Mouse (Mus musculus) forebrain, embryonic 13.5 days (tissue): ENCODE measurements around the gene Ptch1. TPM values are rescaled to one million over a fixed set of nuclear protein-coding genes. Genes with fewer than 3 reads are reported as not detected.

Source experiments
- ATAC-seq: fragments of 200-750 bp; cut with Nextera tagmentation; 2 replicates; pipeline ENCODE4 v1.8.0; 2017
- H3K27ac ChIP-seq: fragments of 300-500 bp; sonication (generic); 2 replicates; pipeline ENCODE4 v1.5.1; 2015; ENCODE audit warnings: inconsistent platforms, mild to moderate bottlenecking, moderate library complexity
- H3K27me3 ChIP-seq: fragments of 300-500 bp; sonication (generic); 2 replicates; pipeline ENCODE4 v1.6.1; 2015; ENCODE audit warnings: mild to moderate bottlenecking, inconsistent platforms
- H3K36me3 ChIP-seq: fragments of 300-500 bp; sonication (generic); 2 replicates; pipeline ENCODE4 v1.6.1; 2015; ENCODE audit warnings: mild to moderate bottlenecking, inconsistent platforms; ENCODE audit not compliant: poor library complexity, severe bottlenecking
- H3K4me1 ChIP-seq: fragments of 300-500 bp; sonication (generic); 2 replicates; pipeline ENCODE4 v1.6.1; 2015; ENCODE audit warnings: inconsistent platforms
- H3K4me2 ChIP-seq: fragments of 300-500 bp; sonication (generic); 2 replicates; pipeline ENCODE4 v1.6.1; 2015; ENCODE audit warnings: inconsistent platforms, mild to moderate bottlenecking, moderate library complexity
- H3K4me3 ChIP-seq: fragments of 300-500 bp; sonication (generic); 2 replicates; pipeline ENCODE4 v1.5.1; 2015; ENCODE audit warnings: mild to moderate bottlenecking, inconsistent platforms
- H3K9ac ChIP-seq: fragments of 300-500 bp; sonication (generic); 2 replicates; pipeline ENCODE4 v1.6.1; 2015; ENCODE audit warnings: mild to moderate bottlenecking, inconsistent platforms
- H3K9me3 ChIP-seq: fragments of 300-500 bp; sonication (generic); replicated peaks from 2 replicates; pipeline ENCODE4 v1.6.1; 2016; ENCODE audit warnings: inconsistent platforms
- WGBS: fragments of 180-500 bp; shearing (Covaris S2); methylation state at CpG from one replicate; pipeline ENCODE4 v1.1.7; 2015; 5-methylcytosine and 5-hydroxymethylcytosine counted together
- polyA plus RNA-seq: library from polyadenylated mRNA; unstranded; fragments of >200 nt; fragmentation: Nextera tagmentation; extraction: Ambion mirVana; gene quantifications from 2 replicates; pipeline ENCODE4 v1.2.1, GENCODE M21; 2015

The Ptch1 gene
- polyA plus RNA-seq, 1 experiment from 2014 or later, result 11.3 TPM

DNA sequence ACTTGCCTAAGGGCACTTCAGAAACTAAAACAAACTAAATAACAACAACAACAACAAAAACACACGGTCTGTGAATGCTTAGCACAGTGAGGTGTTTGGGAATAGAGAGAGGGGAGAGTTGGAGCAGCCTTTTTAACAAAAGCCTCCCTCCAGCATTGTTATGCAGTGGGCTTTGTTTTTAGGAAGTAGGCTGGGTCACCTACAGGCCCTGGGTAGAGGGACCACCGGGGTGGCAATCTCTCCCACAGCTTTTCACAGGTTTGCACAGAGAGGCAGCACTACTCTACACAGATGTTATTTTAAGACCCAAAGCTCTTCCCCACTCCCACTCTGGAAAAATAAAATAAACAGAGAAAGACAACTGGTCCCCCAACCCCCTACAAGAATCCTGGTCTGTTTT, 44.5 kb downstream of the Ptch1 start:
- ATAC-seq, result no peak
- Histone ChIP-seq H3K9me3 (no peaks in the 10 kb centered on the region), H3K4me2 (no peak overlapping the region), H3K27ac (peak overlapping the region; percentile 31; the same call in 1 of the 2 replicates), H3K4me3 (no peak overlapping the region), H3K36me3 (peaks cover 71% of the 10 kb centered on the region), H3K27me3 (peaks cover 13% of the 10 kb centered on the region), H3K4me1 (peaks cover 55% of the 10 kb centered on the region), H3K9ac (no peak overlapping the region)
- WGBS, result 0% methylated on average over 2 of the region's 2 CpGs

DNA sequence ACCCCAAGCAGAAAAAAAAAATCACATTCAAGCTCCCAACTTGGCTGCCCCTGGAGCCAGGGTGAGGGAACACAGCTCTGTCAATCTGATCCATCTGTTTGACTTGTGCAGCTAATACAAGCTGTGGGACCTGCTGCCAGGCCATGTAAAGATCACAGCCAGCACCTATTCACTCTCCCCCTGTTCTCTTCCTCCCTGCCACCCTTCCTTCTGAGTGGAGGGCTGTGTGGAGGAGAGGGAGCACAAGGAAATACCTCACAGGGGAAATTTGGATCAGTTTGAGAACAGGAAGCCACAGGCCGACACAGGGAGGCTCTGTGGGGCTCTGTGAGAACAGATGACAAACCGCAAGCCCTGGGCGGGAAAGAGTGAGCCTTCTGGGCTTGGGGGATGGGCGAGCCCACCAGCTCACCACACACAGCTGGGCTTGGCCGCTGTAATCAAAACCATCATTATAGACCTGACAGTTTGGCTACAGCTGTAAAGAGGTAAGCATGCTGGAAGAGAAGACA, 45.2 kb downstream of the Ptch1 start:
- ATAC-seq, result peak; percentile 46; the same call in 1 of the 2 replicates
- H3K9me3 ChIP-seq, result no peaks in the 10 kb centered on the region
- peaks cover 69% of the 10 kb centered on the region for H3K36me3 ChIP-seq
- H3K4me3 ChIP-seq, result no peak overlapping the region
- peaks cover 55% of the 10 kb centered on the region for H3K4me1 ChIP-seq
- H3K9ac ChIP-seq, result no peak overlapping the region
- H3K27ac ChIP-seq, result peak overlapping the region; percentile 31; the same call in 1 of the 2 replicates
- peaks cover 13% of the 10 kb centered on the region for H3K27me3 ChIP-seq
- 9% methylated on average over 5 of the region's 5 CpGs for WGBS
- no peak overlapping the region for H3K4me2 ChIP-seq

DNA sequence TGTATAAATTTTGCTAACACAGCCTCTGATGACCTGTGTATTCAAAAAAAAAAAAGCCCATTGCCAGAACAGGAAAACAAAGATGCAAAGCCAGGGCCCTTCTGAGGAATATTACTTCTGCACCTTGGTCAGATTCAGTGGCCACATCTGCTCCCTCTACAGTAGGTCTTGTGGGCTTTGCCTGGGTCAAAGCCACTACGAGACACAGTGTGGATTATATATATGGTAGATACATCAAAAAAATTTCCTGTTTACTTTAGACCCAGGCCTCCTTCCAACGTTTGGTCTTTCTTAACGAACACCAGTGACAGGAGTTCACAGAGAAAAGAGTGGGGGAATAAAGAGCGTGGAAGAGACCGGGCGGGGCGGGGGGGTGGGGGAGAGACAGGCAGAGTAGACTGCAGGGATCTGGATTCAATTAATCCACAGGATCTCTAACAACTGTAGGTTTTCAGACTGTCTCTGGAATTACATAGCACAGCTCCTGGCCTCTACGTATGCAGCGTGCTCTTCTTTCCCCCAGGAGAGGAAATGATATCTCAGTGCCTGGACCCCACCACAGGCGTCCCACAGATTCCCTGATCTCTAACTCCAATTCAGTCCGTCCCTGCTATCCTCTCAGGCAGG, 47.7 kb downstream of the Ptch1 start:
- Histone ChIP-seq H3K4me1 (peaks cover 55% of the 10 kb centered on the region), H3K27me3 (peaks cover 13% of the 10 kb centered on the region), H3K36me3 (peaks cover 63% of the 10 kb centered on the region), H3K9me3 (no peaks in the 10 kb centered on the region), H3K27ac (no peak overlapping the region), H3K4me3 (no peak overlapping the region), H3K4me2 (no peak overlapping the region), H3K9ac (no peak overlapping the region)
- ATAC-seq, result no peak
- WGBS, result 44% methylated on average over 11 of the region's 11 CpGs

DNA sequence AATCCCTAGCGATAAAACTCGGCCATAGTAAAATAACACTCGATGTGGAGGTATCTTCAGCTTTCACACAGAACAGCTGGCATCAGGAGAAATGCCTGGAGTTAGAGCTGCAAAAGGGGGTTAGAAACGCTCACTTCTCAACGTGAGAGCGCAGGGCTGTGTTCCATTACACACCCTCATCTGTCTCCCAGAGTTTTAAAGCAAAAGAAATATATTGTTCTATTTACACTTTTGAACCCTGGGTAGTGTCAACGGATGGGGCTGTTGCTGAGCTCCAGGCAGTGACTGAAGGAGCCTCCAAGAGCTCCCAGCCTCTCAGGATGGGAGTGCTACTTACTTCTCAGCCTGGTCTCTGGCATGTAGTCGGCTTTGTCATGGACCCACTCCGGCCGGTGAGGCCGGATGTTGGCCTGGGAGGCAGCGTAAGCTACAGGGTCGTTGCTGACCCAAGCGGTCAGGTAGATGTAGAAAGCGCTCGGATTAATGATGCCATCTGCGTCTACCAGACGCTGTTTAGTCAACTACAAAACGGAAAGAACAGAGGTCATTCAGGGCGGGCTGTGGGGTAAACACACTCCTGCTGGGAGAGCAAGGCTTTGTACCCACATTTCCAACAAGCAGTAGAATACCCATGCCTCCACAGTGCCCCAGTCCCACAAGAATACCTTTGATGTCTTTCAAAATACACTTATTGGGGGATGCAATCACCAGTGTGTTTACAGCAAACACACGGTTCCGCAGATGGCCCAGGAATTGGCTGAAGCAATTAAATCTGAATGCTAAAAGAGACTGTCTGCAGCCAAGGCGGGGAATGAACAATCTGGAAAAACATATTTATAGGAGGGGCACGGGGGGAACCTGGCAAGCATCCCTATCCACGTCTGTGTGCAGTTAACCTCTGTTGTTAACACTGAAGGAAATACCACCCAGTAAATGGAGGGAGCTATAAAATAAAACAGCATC, 48.5 kb downstream of the Ptch1 start:
- H3K4me3 ChIP-seq, result no peak overlapping the region
- no peak overlapping the region for H3K9ac ChIP-seq
- no peak overlapping the region for H3K27ac ChIP-seq
- peaks cover 48% of the 10 kb centered on the region for H3K4me1 ChIP-seq
- H3K9me3 ChIP-seq, result no peaks in the 10 kb centered on the region
- peak; percentile 70 for ATAC-seq
- H3K27me3 ChIP-seq, result peaks cover 13% of the 10 kb centered on the region
- 43% methylated on average over 25 of the region's 25 CpGs for WGBS
- H3K36me3 ChIP-seq, result peaks cover 66% of the 10 kb centered on the region
- H3K4me2 ChIP-seq, result no peak overlapping the region

DNA sequence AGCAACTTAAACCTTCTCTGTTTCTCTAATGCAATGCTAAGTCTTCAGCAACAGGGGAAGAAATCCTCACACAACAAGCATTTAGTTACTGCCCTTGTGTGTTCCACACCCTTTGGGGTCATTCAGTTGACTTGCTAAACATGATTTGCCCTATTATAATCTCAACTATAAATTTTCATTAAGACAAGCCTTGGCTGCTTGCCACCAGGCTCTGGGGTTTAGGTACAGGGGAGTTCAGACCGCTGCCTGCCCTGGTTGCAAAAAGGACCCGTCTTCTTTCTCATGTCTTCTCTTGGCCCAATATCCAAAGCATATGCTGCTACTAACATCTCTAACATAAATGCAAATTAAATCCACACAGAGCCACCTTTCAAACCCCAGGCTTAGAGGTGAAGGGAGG, 49.3 kb downstream of the Ptch1 start:
- Histone ChIP-seq H3K4me1 (peaks cover 46% of the 10 kb centered on the region), H3K9ac (no peak overlapping the region), H3K4me2 (no peak overlapping the region), H3K4me3 (no peak overlapping the region), H3K27me3 (peaks cover 11% of the 10 kb centered on the region; the same call in 1 of the 2 replicates), H3K36me3 (peaks cover 68% of the 10 kb centered on the region), H3K9me3 (no peaks in the 10 kb centered on the region), H3K27ac (no peak overlapping the region)
- WGBS, result 51% methylated on average over 2 of the region's 2 CpGs
- no peak for ATAC-seq

DNA sequence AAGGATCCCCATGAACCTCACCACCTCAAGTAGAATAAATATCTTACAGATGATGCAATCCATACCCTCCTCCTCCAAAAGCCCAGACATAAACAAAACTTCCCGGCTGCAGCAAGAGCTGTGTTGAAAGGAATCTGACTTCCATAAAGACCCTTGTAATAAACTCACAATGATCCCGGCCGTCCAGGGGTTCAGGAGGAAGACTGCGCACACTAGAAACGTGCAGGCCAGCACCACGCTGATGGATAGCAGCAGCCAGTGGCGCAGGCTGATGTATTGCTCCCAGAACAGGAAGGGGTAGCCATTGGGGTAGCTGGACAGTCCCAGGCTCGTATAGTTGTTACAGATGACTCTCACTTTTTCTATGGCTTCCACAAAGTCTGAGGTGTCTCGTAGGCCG, 50.6 kb downstream of the Ptch1 start:
- no peak overlapping the region for H3K9ac ChIP-seq
- H3K4me1 ChIP-seq, result peaks cover 34% of the 10 kb centered on the region
- no peak overlapping the region for H3K27ac ChIP-seq
- 64% methylated on average over 10 of the region's 10 CpGs for WGBS
- no peak for ATAC-seq
- H3K4me3 ChIP-seq, result no peak overlapping the region
- peaks cover 11% of the 10 kb centered on the region; the same call in 1 of the 2 replicates for H3K27me3 ChIP-seq
- H3K9me3 ChIP-seq, result no peaks in the 10 kb centered on the region
- no peak overlapping the region for H3K4me2 ChIP-seq
- peaks cover 80% of the 10 kb centered on the region for H3K36me3 ChIP-seq

DNA sequence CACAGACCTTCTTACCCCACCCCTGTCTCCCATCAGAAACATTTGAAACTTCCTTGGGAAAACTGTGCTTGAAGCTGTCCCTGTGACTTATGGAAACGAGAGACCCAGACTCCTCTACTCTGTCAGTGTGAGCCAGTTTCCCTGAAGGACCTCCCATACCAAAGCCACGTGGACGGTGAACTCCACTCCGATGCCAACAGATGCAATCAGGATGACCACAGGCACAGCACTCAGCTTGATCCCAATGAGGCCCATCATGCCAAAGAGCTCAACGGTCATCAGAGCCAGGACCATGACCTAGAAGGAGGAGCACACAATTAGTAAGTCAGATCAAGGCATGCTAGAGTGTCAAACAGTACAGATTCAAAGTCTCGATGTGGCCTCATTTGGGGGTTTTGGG, 53.3 kb downstream of the Ptch1 start:
- H3K9ac ChIP-seq, result no peak overlapping the region
- H3K36me3 ChIP-seq, result peaks cover 83% of the 10 kb centered on the region
- H3K9me3 ChIP-seq, result no peaks in the 10 kb centered on the region
- H3K4me2 ChIP-seq, result no peak overlapping the region
- peaks cover 27% of the 10 kb centered on the region for H3K4me1 ChIP-seq
- H3K4me3 ChIP-seq, result no peak overlapping the region
- 91% methylated on average over 6 of the region's 6 CpGs for WGBS
- no peak for ATAC-seq
- H3K27me3 ChIP-seq, result no peaks in the 10 kb centered on the region; the same call in 1 of the 2 replicates
- no peak overlapping the region for H3K27ac ChIP-seq

DNA sequence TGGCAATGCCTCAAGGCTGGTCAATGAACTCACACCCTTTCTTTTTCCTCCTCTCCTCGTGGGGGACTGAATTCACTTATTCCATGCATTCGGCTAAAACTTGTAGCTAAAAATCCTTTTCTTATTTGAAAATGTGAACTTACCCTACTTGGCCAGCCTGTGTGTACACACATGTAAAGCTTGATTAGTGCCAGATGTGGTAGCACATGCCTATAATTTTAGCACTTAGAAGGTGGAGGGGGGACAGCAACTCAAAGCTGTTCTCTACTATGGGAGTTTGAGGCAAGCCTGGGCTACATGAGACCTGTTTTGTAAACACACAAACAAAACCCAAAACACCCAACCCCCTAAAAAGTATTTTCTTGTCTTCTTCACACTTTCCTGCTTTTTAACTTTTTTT, 56.9 kb downstream of the Ptch1 start:
- Histone ChIP-seq H3K4me3 (no peak overlapping the region), H3K4me2 (no peak overlapping the region), H3K9me3 (no peaks in the 10 kb centered on the region), H3K4me1 (peaks cover 40% of the 10 kb centered on the region), H3K36me3 (peaks cover 76% of the 10 kb centered on the region), H3K27me3 (no peaks in the 10 kb centered on the region), H3K9ac (no peak overlapping the region), H3K27ac (no peak overlapping the region)
- 80% methylated on average over 2 of the region's 2 CpGs for WGBS
- no peak for ATAC-seq

DNA sequence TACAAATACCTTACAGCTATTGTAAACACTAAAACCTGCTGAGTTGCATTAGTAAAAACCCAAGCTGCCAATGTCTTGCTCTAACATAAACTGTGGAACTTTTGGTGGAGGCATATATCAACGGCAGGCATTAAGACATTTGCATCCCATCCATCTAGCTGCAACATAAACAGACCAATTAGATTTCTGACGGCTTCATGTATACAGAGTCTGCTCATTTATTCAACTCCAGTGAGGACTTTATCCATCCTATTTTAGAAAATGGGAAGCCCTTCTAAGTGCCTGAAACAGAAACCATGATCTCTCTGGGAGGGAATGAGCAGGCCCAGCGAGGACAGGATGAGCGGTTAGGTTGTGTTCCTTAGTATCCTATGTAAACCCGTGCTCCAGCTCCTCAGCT, 57.9 kb downstream of the Ptch1 start:
- no peak for ATAC-seq
- Histone ChIP-seq H3K36me3 (peaks cover 81% of the 10 kb centered on the region), H3K9ac (no peak overlapping the region), H3K27ac (peak overlapping the region; percentile 52), H3K4me1 (peaks cover 40% of the 10 kb centered on the region), H3K4me2 (no peak overlapping the region; the same call in 1 of the 2 replicates), H3K9me3 (no peaks in the 10 kb centered on the region), H3K4me3 (no peak overlapping the region), H3K27me3 (no peaks in the 10 kb centered on the region)
- WGBS, result 47% methylated on average over 5 of the region's 5 CpGs

DNA sequence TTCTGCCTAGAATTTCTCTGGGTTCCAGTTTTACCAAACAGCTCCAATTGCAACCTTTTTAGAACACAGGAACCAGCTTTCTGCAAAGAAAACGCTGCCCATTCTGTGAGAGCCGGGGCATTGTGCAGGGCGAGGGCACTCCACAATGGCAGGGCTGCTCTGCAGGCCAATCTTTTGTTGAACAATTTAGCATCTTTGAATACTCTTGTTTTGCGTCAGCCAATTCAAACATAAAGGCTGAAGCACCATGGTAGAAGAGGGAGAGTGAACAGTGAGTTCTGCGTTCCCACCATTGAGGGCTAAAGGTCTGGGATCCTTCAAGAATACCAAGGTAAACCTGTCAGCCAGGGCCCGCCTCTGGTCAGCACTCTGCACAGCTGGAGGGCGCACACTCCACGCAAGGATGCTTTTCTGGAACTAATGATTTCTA, 58.5 kb downstream of the Ptch1 start:
- Histone ChIP-seq H3K4me1 (peaks cover 40% of the 10 kb centered on the region), H3K27me3 (no peaks in the 10 kb centered on the region), H3K9ac (no peak overlapping the region), H3K4me2 (peak overlapping the region; percentile 15; the same call in 1 of the 2 replicates), H3K36me3 (peaks cover 80% of the 10 kb centered on the region), H3K4me3 (no peak overlapping the region), H3K27ac (peak overlapping the region; percentile 52), H3K9me3 (no peaks in the 10 kb centered on the region)
- WGBS, result 7% methylated on average over 8 of the region's 8 CpGs
- peak; percentile 67 for ATAC-seq

DNA sequence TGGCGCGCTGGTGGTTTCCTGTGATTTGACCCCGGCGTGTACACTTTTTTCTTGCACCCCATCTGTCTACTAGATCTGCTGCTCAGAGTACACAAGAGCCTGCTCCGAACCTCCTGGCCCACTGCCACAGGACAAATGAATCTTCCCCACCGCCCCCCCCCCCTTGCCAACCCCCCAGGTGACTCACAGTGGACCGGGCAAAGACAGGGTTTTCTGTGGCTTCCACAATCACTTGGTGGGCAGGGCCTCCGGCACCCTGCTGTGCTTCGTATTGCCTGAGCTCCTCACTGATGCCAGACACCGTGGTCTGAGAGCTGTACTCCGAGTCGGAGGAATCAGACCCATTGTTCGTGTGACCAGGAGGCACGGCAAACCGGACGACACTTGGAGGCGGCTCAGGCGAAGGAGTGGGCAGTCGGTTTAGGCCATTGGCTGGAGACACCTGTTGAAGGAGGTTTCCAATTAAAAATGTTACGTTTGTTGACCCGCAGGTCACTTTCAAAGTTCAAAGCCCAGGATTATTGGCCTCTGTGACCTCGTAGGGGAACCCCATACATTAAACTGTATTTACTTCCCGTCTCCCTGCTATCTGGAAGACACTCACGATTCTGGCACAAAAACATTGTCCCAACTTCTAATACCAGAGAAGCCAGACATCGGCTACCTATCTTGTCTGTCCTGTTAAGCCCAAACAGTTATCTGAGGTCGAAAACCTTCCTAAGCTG, 59.9 kb downstream of the Ptch1 start:
- ATAC-seq, result 0 out of 2 replicates have a peak, but pooled peaks have one; percentile 20
- Histone ChIP-seq H3K27me3 (no peaks in the 10 kb centered on the region), H3K9me3 (no peaks in the 10 kb centered on the region), H3K27ac (peak overlapping the region; percentile 52), H3K4me1 (peaks cover 40% of the 10 kb centered on the region), H3K36me3 (peaks cover 76% of the 10 kb centered on the region), H3K4me3 (no peak overlapping the region), H3K9ac (no peak overlapping the region), H3K4me2 (no peak overlapping the region)
- WGBS, result 34% methylated on average over 26 of the region's 26 CpGs
